ENCODE assay signal across 8 mouse cellular contexts in the genomic region with DNA sequence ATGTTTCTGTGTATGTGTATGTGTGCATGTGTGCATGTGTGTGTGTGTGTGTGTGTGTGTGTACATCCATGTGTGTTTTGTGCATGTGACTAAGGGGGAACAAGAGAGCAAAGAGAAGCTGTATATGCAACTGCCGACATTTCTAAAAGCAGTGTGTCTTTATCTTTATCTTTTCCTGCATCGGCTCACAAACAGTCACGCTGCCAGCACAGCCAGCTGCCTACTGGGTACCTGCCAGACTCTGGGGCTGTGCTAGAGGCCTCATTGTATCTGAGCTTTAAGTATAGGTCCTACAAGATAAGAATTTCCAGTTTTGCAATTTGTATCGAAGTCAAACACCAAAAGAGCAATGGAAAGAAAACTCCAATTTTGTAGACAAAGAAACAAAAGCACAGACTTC. TPM values are rescaled to one million over a fixed set of nuclear protein-coding genes. Genes with fewer than 3 reads are reported as not detected.
A peak's percentile ranks its signal among the peaks of the same experiment; 100 is the strongest.
DNase-seq lines count a peak whose midpoint lies in the region; ATAC-seq and TF ChIP-seq lines count a peak whose summit lies in the region.

No protein-coding gene starts in this region.

- no peak for TF ChIP-seq CTCF in CH12.LX (conservative IDR thresholded peaks at IDR 0.05 in 1 of 2, IDR thresholded peaks at IDR 0.05 in 1 of 2; ENCODE audit: low read depth in 2 of 2, low read length in 2 of 2)
- no peak for TF ChIP-seq CTCF in liver, postnatal 0 days (IDR thresholded peaks at IDR 0.05; ENCODE audit: low read depth)
- TF ChIP-seq CTCF in kidney, adult 2 months (conservative IDR thresholded peaks at IDR 0.05; ENCODE audit: insufficient read depth, insufficient read length, low read depth, low read length), result no peak

- H3K36me3 ChIP-seq in CH12.LX (replicated peaks in 1 of 2; ENCODE audit: control insufficient read depth in 1 of 2, insufficient read depth in 1 of 2, low read length in 1 of 2), result peaks cover 0 to 7% of the 10 kb centered on the region in 2 experiments
- peaks cover 7% of the 10 kb centered on the region; the same call in 1 of the 2 replicates for H3K36me3 ChIP-seq in embryonic facial prominence, embryonic 15.5 days
- 0 out of 2 replicates have a peak, but pooled peaks cover 4% of the 10 kb centered on the region for H3K36me3 ChIP-seq in liver, postnatal 0 days (replicated peaks; ENCODE audit: insufficient read depth, low read length)
- H3K36me3 ChIP-seq in kidney, adult 2 months (ENCODE audit: control insufficient read depth, insufficient read depth, low read length), result no peaks in the 10 kb centered on the region

- H3K27ac ChIP-seq in CH12.LX (ENCODE audit: insufficient read depth, low read depth), result peak overlapping the region; percentile 56
- H3K27ac ChIP-seq in embryonic facial prominence, embryonic 15.5 days (replicated peaks), result peak overlapping the region; percentile 71
- peak overlapping the region; percentile 18; the same call in 1 of the 2 replicates for H3K27ac ChIP-seq in liver, postnatal 0 days (ENCODE audit: low read depth)
- H3K27ac ChIP-seq in kidney, adult 2 months (ENCODE audit: insufficient read depth, low read depth, low read length), result no peak overlapping the region

- H3K9me3 ChIP-seq in CH12.LX (replicated peaks; ENCODE audit: low read length), result peaks cover 10% of the 10 kb centered on the region
- H3K9me3 ChIP-seq in embryonic facial prominence, embryonic 15.5 days (replicated peaks), result no peaks in the 10 kb centered on the region
- no peaks in the 10 kb centered on the region; the same call in 1 of the 2 replicates for H3K9me3 ChIP-seq in liver, postnatal 0 days (ENCODE audit: low read length)

- TF ChIP-seq RAD21 in CH12.LX (IDR thresholded peaks at IDR 0.05; ENCODE audit: low read depth, low read length), result no peak

- in situ Hi-C loops in CH12.LX (cut with MboI; ENCODE audit: low pct_ligation_motif_present, low pct_unique_long_range_greater_than_20kb, low sequenced_read_pairs), result no loop called here

- TF ChIP-seq EP300 in CH12.LX (IDR thresholded peaks at IDR 0.05; ENCODE audit: low read length), result no peak
- TF ChIP-seq EP300 in liver, postnatal 0 days (IDR thresholded peaks at IDR 0.05; ENCODE audit: low read depth), result peak; percentile 66

- no peak overlapping the region for H3K4me3 ChIP-seq in CH12.LX (replicated peaks in 1 of 3; ENCODE audit: low read depth in 2 of 3, low read length in 2 of 3, poor library complexity in 1 of 3)
- no peak overlapping the region for H3K4me3 ChIP-seq in embryonic facial prominence, embryonic 15.5 days (replicated peaks)
- H3K4me3 ChIP-seq in liver, postnatal 0 days (ENCODE audit: low read depth, low read length), result no peak overlapping the region
- H3K4me3 ChIP-seq in kidney, adult 2 months (ENCODE audit: insufficient read depth, low read depth, low read length), result no peak overlapping the region

- dilution Hi-C loops in CH12.LX (cut with MboI; ENCODE audit: extremely low pct_ligation_motif_present, extremely low pct_unique_long_range_greater_than_20kb, low sequenced_read_pairs), result no loop called here

- no peak for ATAC-seq in embryonic facial prominence, embryonic 15.5 days (ENCODE audit: insufficient number of reproducible peaks, low FRiP score, low TSS enrichment, low read depth)
- ATAC-seq in liver, postnatal 0 days, result no peak

- WGBS in embryonic facial prominence, embryonic 15.5 days, result 48% methylated on average over 4 of the region's 4 CpGs
- 38% methylated on average over 4 of the region's 4 CpGs for WGBS in liver, postnatal 0 days (ENCODE audit: insufficient replicate concordance)
- WGBS in kidney, adult 2 months, result 43% methylated on average over 4 of the region's 4 CpGs

- TF ChIP-seq POLR2A in CH12.LX (IDR thresholded peaks at IDR 0.05; ENCODE audit: low read depth, low read length), result no peak
- TF ChIP-seq POLR2A in kidney, adult 2 months (IDR thresholded peaks at IDR 0.05; ENCODE audit: low read depth, low read length), result no peak

- no peaks in the 10 kb centered on the region for H3K27me3 ChIP-seq in CH12.LX (replicated peaks)
- H3K27me3 ChIP-seq in embryonic facial prominence, embryonic 15.5 days, result no peaks in the 10 kb centered on the region
- H3K27me3 ChIP-seq in liver, postnatal 0 days (ENCODE audit: insufficient read depth, low read length), result no peaks in the 10 kb centered on the region
- H3K27me3 ChIP-seq in kidney, adult 2 months (replicated peaks; ENCODE audit: control insufficient read depth, insufficient read depth, low read length), result no peaks in the 10 kb centered on the region

- no peaks in the 10 kb centered on the region for H3K79me2 ChIP-seq in CH12.LX (replicated peaks; ENCODE audit: control insufficient read depth, extremely low read depth, insufficient read depth, poor library complexity, severe bottlenecking)

- H3K4me2 ChIP-seq in CH12.LX (ENCODE audit: insufficient read depth, low read depth, poor library complexity, severe bottlenecking), result peak overlapping the region; percentile 57; the same call in 1 of the 2 replicates
- H3K4me2 ChIP-seq in embryonic facial prominence, embryonic 15.5 days (replicated peaks), result no peak overlapping the region
- no peak overlapping the region; the same call in 1 of the 2 replicates for H3K4me2 ChIP-seq in liver, postnatal 0 days (ENCODE audit: low read depth, low read length)

- peak; percentile 39 to 67 for DNase-seq in frontal cortex, postnatal 36 days (ENCODE audit: low spot score in 2 of 2)
- DNase-seq in frontal cortex, postnatal 10 days (ENCODE audit: low spot score in 2 of 2), result no peak
- no peak for DNase-seq in CH12.LX (ENCODE audit: extremely low read depth)
- DNase-seq in liver, postnatal 0 days, result no peak
- peak; percentile 67 to 69 for DNase-seq in thymus, postnatal 10 days (ENCODE audit: low spot score in 2 of 2)
- no peak for DNase-seq in kidney, adult 2 months
- no peak for DNase-seq in gastrocnemius, adult 18-20 months (ENCODE audit: low spot score)

- peak overlapping the region; percentile 15 for H3K9ac ChIP-seq in CH12.LX (ENCODE audit: insufficient read depth, low read depth)
- H3K9ac ChIP-seq in embryonic facial prominence, embryonic 15.5 days, result no peak overlapping the region
- H3K9ac ChIP-seq in liver, postnatal 0 days (replicated peaks), result no peak overlapping the region

- peaks cover 22 to 50% of the 10 kb centered on the region in 2 experiments for H3K4me1 ChIP-seq in CH12.LX (ENCODE audit: control insufficient read depth in 1 of 2, insufficient read depth in 2 of 2)
- peaks cover 33% of the 10 kb centered on the region for H3K4me1 ChIP-seq in embryonic facial prominence, embryonic 15.5 days
- H3K4me1 ChIP-seq in liver, postnatal 0 days (ENCODE audit: insufficient read depth), result peaks cover 30% of the 10 kb centered on the region
- H3K4me1 ChIP-seq in kidney, adult 2 months (ENCODE audit: control insufficient read depth, insufficient read depth, low read length), result peaks cover 13% of the 10 kb centered on the region

TF ChIP-seq in CH12.LX, 34 proteins besides CTCF, POLR2A, EP300 and RAD21:
- no peak for TF ChIP-seq ELF1 (IDR thresholded peaks at IDR 0.05; ENCODE audit: low read depth, low read length)
- peak; percentile 21; the same call in 1 of the 2 replicates for TF ChIP-seq CHD1 (IDR thresholded peaks at IDR 0.05; ENCODE audit: low read depth, low read length)

RNA-seq across cellular contexts. Expression of a gene that starts 17.1 kb away (rescaled TPM):
- total RNA-seq in CH12.LX (2012; rRNA removed) (6.0 and 9.2 TPM in 2 replicates), CH12.LX (2014; rRNA removed) (9.5 and 11.2 TPM in 2 replicates)
- polyA plus RNA-seq in CH12.LX (2012; ENCODE audit: insufficient read length, low read depth), result 6.5 and 7.2 TPM in 2 replicates
- polyA plus RNA-seq in embryonic facial prominence, embryonic 15.5 days (2015; fragmentation: Nextera tagmentation; extraction: Ambion mirVana), result 11.9 and 12.4 TPM in 2 replicates
- polyA plus RNA-seq in liver, postnatal 0 days (2015; fragmentation: Nextera tagmentation; extraction: Ambion mirVana), result 16.3 and 16.5 TPM in 2 replicates
- polyA plus RNA-seq in kidney, adult 2 months (2012; rRNA removed), result 17.7 and 19.9 TPM in 2 replicates
- 10 to 100 TPM; 69.6 to 72.5 TPM for total RNA-seq in gastrocnemius, adult 18-20 months (2021)

RNA-seq across cellular contexts. Expression of a gene that starts 54.5 kb away (rescaled TPM):
- total RNA-seq in CH12.LX (2012; rRNA removed) (41.9 and 43.7 TPM in 2 replicates), CH12.LX (2014; rRNA removed) (90.5 and 101 TPM in 2 replicates)
- polyA plus RNA-seq in CH12.LX (2012; ENCODE audit: insufficient read length, low read depth), result 66.4 and 72.5 TPM in 2 replicates
- polyA plus RNA-seq in embryonic facial prominence, embryonic 15.5 days (2015; fragmentation: Nextera tagmentation; extraction: Ambion mirVana), result 38.9 and 40.0 TPM in 2 replicates
- 14.4 and 15.2 TPM in 2 replicates for polyA plus RNA-seq in liver, postnatal 0 days (2015; fragmentation: Nextera tagmentation; extraction: Ambion mirVana)
- polyA plus RNA-seq in kidney, adult 2 months (2012; rRNA removed), result 14.5 and 14.8 TPM in 2 replicates
- total RNA-seq in gastrocnemius, adult 18-20 months (2021), result 10 to 100 TPM; 11.5 to 12.0 TPM

Comparison
In these comparisons a context has a peak if more than half of its experiments do, and no peak if none do; other contexts are left out.
1. DNase-seq: peak in frontal cortex, postnatal 36 days (2 of 2) and thymus, postnatal 10 days (2 of 2); none in frontal cortex, postnatal 10 days (0 of 2), CH12.LX (single experiment), liver, postnatal 0 days (single experiment), kidney, adult 2 months (single experiment) and gastrocnemius, adult 18-20 months (single experiment).